Mouse (Mus musculus): ENCODE results near the gene Cntn1. TPM values are rescaled to one million over a fixed set of nuclear protein-coding genes. Genes with fewer than 3 reads are reported as not detected.

The Cntn1 gene
- polyA plus RNA-seq, 1 experiment from 2014 or later: 2.0 TPM

DNA sequence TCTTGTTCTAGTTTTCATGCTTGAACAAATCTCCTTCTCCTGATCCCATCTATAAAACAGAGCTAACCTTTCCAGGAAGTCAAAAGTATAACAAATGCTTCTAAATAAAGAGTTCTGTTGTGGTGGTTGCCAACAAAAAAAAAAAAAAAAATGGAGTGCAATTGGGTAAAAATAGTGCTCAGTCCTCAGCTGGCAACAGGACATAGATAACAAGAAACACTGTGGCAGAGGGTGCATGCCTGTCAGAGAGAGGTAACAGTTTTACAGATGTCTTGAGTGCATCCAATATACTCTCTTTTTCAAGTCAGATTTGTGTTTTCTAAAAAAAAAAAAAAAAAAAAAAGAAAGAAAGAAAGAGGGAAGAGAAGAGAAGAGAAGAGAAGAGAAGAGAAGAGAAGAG is 313.6 kb downstream of the Cntn1 start:
- Histone ChIP-seq H3K4me1 (no peaks in the 10 kb centered on the region), H3K27me3 (no peaks in the 10 kb centered on the region), H3K36me3 (no peaks in the 10 kb centered on the region), H3K4me2 (no peak overlapping the region), H3K9ac (no peak overlapping the region), H3K9me3 (replicated peaks) (no peaks in the 10 kb centered on the region), H3K4me3 (replicated peaks) (no peak overlapping the region), H3K27ac (no peak overlapping the region)
- ATAC-seq (replicated peaks; ENCODE audit: low FRiP score): no peak

Other genes starting within 250 kb of the Cntn1 start
- not detected in 2 replicates for gene Smgc, start 212.9 kb upstream of the Cntn1 start, polyA plus RNA-seq (2015; fragmentation: Nextera tagmentation; extraction: Ambion mirVana)